Mouse (Mus musculus): ENCODE measurements around the gene Ebf1. TPM values are rescaled to one million over a fixed set of nuclear protein-coding genes. Genes with fewer than 3 reads are reported as not detected.

Gene Ebf1
- polyA plus RNA-seq, 1 experiment from 2014 or later, result 52.9 TPM

DNA sequence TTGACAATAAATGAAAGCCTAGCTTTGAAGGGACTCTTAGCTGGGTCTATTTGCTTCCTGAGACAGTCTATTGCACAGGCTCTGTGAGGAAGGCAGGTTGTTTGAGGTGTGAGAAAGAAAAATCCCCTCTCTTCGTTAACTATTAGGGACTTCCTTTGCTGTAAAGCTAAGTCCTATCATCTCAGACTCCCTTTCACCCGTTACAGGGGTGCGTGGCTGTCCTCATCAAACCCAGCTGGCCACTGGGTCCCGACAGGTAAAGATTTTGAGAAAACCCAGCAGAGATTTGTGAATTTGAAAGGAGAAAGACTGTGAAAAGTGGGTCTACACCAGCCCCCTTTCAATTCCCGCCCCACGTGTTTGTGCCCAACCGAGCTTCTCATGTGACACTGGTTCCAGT lies 127.3 kb downstream of the Ebf1 start:
- no peaks in the 10 kb centered on the region for H3K9me3 ChIP-seq (replicated peaks; ENCODE audit: control insufficient read depth, low read length, poor library complexity, severe bottlenecking)
- no peaks in the 10 kb centered on the region for H3K27me3 ChIP-seq (ENCODE audit: control insufficient read depth, insufficient read depth, low read depth, low read length)
- no peak overlapping the region for H3K4me2 ChIP-seq (ENCODE audit: low read length)
- H3K36me3 ChIP-seq (ENCODE audit: control insufficient read depth, insufficient read depth, low read length), result no peaks in the 10 kb centered on the region
- no peak overlapping the region for H3K9ac ChIP-seq (ENCODE audit: low read depth, low read length)
- WGBS, result 69% methylated on average over 7 of the region's 7 CpGs
- H3K4me3 ChIP-seq (ENCODE audit: low read depth, low read length), result no peak overlapping the region
- H3K4me1 ChIP-seq (ENCODE audit: control insufficient read depth, insufficient read depth, low read length), result peaks cover 15% of the 10 kb centered on the region
- ATAC-seq, result no peak
- no peak overlapping the region for H3K27ac ChIP-seq (ENCODE audit: low read length)

DNA sequence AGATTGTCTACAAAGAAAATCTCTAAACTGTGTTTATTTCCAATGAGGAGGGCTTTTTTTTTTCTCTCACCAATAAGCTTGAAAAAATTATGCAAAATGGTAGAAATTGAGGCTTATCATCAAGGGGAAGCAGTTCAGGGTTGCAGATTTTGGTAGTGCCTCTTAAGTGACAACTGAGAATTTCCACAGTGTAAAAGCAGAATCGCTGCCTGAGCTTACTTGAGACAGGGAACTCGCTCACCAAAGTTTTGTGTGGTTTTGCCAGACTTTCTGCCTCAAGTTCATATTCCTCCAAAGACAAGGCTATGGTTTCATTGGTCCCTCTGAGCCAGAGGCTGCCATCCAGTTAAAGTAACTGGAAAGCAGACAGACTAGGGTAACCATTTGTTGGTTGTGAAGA lies 128.8 kb downstream of the Ebf1 start:
- Histone ChIP-seq H3K9ac (ENCODE audit: low read depth, low read length) (no peak overlapping the region), H3K27me3 (ENCODE audit: control insufficient read depth, insufficient read depth, low read depth, low read length) (no peaks in the 10 kb centered on the region), H3K4me3 (ENCODE audit: low read depth, low read length) (no peak overlapping the region), H3K9me3 (replicated peaks; ENCODE audit: control insufficient read depth, low read length, poor library complexity, severe bottlenecking) (no peaks in the 10 kb centered on the region), H3K36me3 (ENCODE audit: control insufficient read depth, insufficient read depth, low read length) (no peaks in the 10 kb centered on the region), H3K4me2 (ENCODE audit: low read length) (no peak overlapping the region), H3K4me1 (ENCODE audit: control insufficient read depth, insufficient read depth, low read length) (peaks cover 7% of the 10 kb centered on the region; the same call in 1 of the 2 replicates), H3K27ac (ENCODE audit: low read length) (no peak overlapping the region)
- ATAC-seq, result no peak
- 92% methylated on average over 2 of the region's 2 CpGs for WGBS

DNA sequence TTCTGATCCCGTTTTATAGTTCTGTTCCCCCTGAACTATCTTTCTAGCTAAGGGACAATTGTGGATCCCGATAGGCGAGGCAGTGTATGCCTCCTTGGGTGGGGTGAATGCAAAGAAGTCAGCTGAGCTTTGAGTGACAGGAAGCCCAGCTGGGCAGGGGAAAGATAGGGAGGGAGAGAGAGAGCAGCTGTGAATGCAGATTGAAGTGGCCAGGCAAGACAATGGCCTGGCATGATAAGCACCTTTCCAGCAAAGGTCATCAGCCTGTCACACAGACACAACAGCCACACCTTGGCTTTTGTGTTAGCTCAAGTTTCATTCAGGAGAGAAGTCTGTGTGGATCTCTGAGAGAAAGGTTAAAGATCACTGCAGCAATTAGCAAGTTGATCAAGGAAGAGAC lies 129.6 kb downstream of the Ebf1 start:
- H3K36me3 ChIP-seq (ENCODE audit: control insufficient read depth, insufficient read depth, low read length), result no peaks in the 10 kb centered on the region
- no peak overlapping the region for H3K27ac ChIP-seq (ENCODE audit: low read length)
- no peak overlapping the region for H3K9ac ChIP-seq (ENCODE audit: low read depth, low read length)
- no peaks in the 10 kb centered on the region for H3K27me3 ChIP-seq (ENCODE audit: control insufficient read depth, insufficient read depth, low read depth, low read length)
- ATAC-seq, result no peak
- H3K4me2 ChIP-seq (ENCODE audit: low read length), result no peak overlapping the region
- H3K4me3 ChIP-seq (ENCODE audit: low read depth, low read length), result no peak overlapping the region
- WGBS, result 12% methylated on average over 3 of the region's 3 CpGs
- H3K9me3 ChIP-seq (replicated peaks; ENCODE audit: control insufficient read depth, low read length, poor library complexity, severe bottlenecking), result no peaks in the 10 kb centered on the region
- 0 out of 2 replicates have a peak, but pooled peaks cover 3% of the 10 kb centered on the region for H3K4me1 ChIP-seq (ENCODE audit: control insufficient read depth, insufficient read depth, low read length)

DNA sequence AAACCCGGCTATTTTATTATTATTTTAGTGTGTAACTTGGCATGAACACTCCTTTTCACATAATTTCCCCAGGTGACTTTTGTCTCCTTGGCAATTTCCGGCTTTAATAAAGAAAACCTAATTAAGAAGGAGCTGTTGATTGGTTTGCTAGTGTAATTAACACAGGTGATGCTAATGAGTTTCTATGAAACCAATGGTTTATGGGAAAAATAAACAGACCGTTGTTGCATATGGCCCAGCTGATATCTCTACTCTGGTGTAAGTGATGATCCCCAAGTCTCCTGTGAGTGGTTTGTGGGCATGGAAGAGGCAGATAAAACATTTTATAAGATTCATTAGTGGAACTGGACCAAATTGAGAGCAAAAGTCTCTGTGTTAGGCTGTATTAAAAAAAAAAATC lies 132.2 kb downstream of the Ebf1 start:
- no peak overlapping the region for H3K9ac ChIP-seq (ENCODE audit: low read depth, low read length)
- H3K4me2 ChIP-seq (ENCODE audit: low read length), result no peak overlapping the region
- 0 out of 2 replicates have a peak, but pooled peaks cover 3% of the 10 kb centered on the region for H3K4me1 ChIP-seq (ENCODE audit: control insufficient read depth, insufficient read depth, low read length)
- H3K9me3 ChIP-seq (replicated peaks; ENCODE audit: control insufficient read depth, low read length, poor library complexity, severe bottlenecking), result no peaks in the 10 kb centered on the region
- H3K4me3 ChIP-seq (ENCODE audit: low read depth, low read length), result no peak overlapping the region
- H3K27me3 ChIP-seq (ENCODE audit: control insufficient read depth, insufficient read depth, low read depth, low read length), result no peaks in the 10 kb centered on the region
- no peak overlapping the region for H3K27ac ChIP-seq (ENCODE audit: low read length)
- ATAC-seq, result no peak
- no peaks in the 10 kb centered on the region for H3K36me3 ChIP-seq (ENCODE audit: control insufficient read depth, insufficient read depth, low read length)
- WGBS, result 75% methylated on average over 3 of the region's 3 CpGs

DNA sequence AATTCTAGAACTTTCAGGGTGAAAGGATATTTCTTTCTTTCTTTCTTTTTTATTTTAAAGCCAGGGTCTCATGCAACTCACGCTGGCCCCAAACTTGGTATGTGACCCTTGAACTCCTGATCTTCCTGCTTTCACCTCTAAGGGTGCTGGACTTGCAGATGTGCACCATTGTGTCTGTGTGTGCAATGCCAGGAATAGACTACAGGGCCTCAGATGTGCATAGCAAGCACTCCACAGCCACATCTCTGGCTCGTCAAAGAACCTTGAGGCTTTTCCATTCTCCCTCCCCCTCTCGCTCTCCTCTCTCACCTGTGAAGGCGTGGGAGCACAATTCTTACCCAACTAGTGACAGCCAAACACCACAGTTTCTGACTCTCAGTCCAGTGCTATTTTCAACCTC lies 137.2 kb downstream of the Ebf1 start:
- no peaks in the 10 kb centered on the region for H3K9me3 ChIP-seq (replicated peaks; ENCODE audit: control insufficient read depth, low read length, poor library complexity, severe bottlenecking)
- no peaks in the 10 kb centered on the region for H3K27me3 ChIP-seq (ENCODE audit: control insufficient read depth, insufficient read depth, low read depth, low read length)
- WGBS, result 82% methylated on average over 4 of the region's 4 CpGs
- no peaks in the 10 kb centered on the region for H3K36me3 ChIP-seq (ENCODE audit: control insufficient read depth, insufficient read depth, low read length)
- H3K27ac ChIP-seq (ENCODE audit: low read length), result no peak overlapping the region
- no peaks in the 10 kb centered on the region for H3K4me1 ChIP-seq (ENCODE audit: control insufficient read depth, insufficient read depth, low read length)
- no peak overlapping the region for H3K4me3 ChIP-seq (ENCODE audit: low read depth, low read length)
- no peak overlapping the region for H3K9ac ChIP-seq (ENCODE audit: low read depth, low read length)
- no peak overlapping the region for H3K4me2 ChIP-seq (ENCODE audit: low read length)
- no peak for ATAC-seq

DNA sequence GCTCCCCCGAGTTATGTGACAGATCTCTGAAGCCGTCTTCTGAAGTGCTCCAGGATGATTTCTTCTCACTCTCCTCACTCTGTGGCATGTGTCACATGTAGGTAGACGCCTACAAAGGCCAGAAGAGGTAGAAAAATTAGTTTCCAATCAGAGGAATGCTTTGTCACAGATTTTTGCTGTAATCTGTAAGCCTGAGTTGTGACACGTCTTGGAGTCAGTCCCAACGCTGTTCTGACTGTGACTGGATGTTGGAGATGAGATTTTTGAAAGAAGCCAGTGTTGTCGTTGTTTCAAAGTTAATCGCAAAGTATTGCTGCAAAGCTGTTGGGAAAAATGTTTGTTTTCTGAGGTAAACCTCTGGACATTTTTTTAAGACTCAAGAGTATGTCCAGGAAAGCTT lies 139.2 kb downstream of the Ebf1 start:
- Histone ChIP-seq H3K4me3 (ENCODE audit: low read depth, low read length) (no peak overlapping the region), H3K36me3 (ENCODE audit: control insufficient read depth, insufficient read depth, low read length) (no peaks in the 10 kb centered on the region), H3K27ac (ENCODE audit: low read length) (no peak overlapping the region), H3K9ac (ENCODE audit: low read depth, low read length) (no peak overlapping the region), H3K9me3 (replicated peaks; ENCODE audit: control insufficient read depth, low read length, poor library complexity, severe bottlenecking) (no peaks in the 10 kb centered on the region), H3K4me2 (ENCODE audit: low read length) (no peak overlapping the region), H3K4me1 (ENCODE audit: control insufficient read depth, insufficient read depth, low read length) (peaks cover 5% of the 10 kb centered on the region; the same call in 1 of the 2 replicates), H3K27me3 (ENCODE audit: control insufficient read depth, insufficient read depth, low read depth, low read length) (no peaks in the 10 kb centered on the region)
- no peak for ATAC-seq
- WGBS, result 86% methylated on average over 7 of the region's 7 CpGs

DNA sequence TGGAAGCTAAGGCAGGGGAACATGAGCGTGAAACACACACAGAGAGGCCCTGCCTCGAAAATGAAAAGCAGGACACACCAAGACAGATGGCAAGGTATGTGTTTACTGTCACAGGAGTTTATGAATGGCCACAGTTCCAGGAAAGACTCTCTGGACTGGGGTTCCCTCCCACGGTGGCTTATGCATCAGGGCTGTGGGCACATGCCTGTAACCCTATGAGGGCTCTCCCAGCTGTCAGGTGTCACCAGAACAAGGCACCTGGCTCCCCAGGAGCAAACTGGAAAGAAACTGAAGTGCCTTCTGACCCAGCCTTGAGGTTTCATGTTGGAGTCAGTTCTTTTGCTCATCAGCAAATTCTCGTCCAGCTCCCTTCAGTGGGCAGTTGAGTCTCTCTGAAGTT lies 141.7 kb downstream of the Ebf1 start:
- WGBS, result 79% methylated on average over 4 of the region's 4 CpGs
- H3K9me3 ChIP-seq (replicated peaks; ENCODE audit: control insufficient read depth, low read length, poor library complexity, severe bottlenecking), result no peaks in the 10 kb centered on the region

DNA sequence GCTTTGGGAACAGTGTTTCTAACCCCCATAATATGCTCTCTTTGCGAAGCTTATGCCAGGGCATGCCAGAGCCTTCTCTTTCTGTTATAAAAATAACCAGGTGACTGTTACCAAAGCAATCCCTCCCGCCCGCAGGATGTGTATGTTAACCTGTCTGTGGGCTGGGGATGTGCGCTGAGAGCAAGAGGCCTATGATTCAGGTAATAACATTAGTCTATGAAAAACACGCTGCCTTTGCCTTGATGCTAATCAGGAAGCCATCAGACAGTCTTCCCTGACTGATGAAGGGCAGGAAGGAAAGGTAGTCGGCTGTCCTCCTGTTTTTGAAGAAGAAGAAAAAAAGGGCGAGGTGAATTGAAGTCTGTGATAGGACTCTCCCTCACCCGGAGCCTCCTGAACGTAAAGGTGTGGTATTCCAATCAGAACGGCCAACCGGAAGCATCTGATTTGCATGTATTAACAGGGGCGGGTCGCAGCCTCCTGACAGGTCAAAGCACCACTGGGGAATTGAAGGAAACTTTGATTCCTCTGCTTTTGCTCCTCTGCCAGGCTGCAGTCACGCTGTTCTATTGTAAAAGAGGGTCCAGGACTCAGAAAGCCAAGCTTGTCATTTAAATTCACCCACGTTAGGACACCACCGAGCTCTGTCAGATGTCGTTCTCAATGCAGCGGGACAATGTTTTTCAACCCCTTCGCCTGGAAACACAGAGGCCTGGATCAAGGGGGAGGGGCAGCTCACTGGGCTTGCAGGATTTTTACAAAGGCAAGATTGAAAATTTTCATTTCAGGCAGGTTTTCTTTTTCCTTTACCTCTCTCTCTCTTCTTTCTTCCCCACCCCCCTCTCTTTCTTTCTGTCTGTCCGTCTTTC lies 144.2 kb downstream of the Ebf1 start:
- 7% methylated on average over 20 of the region's 20 CpGs for WGBS
- peak; percentile 40; the same call in 1 of the 2 replicates for ATAC-seq
- Histone ChIP-seq H3K27ac (ENCODE audit: low read length) (no peak overlapping the region; the same call in 1 of the 2 replicates), H3K36me3 (ENCODE audit: control insufficient read depth, insufficient read depth, low read length) (no peaks in the 10 kb centered on the region), H3K4me3 (ENCODE audit: low read depth, low read length) (no peak overlapping the region), H3K4me2 (ENCODE audit: low read length) (peak overlapping the region; percentile 35), H3K4me1 (ENCODE audit: control insufficient read depth, insufficient read depth, low read length) (peaks cover 13% of the 10 kb centered on the region), H3K9me3 (replicated peaks; ENCODE audit: control insufficient read depth, low read length, poor library complexity, severe bottlenecking) (no peaks in the 10 kb centered on the region), H3K27me3 (ENCODE audit: control insufficient read depth, insufficient read depth, low read depth, low read length) (no peaks in the 10 kb centered on the region), H3K9ac (ENCODE audit: low read depth, low read length) (peak overlapping the region; percentile 18)

More for the DNA sequence above, 141.7 kb downstream of the Ebf1 start:
- Histone ChIP-seq H3K4me3 (ENCODE audit: low read depth, low read length) (no peak overlapping the region), H3K27me3 (ENCODE audit: control insufficient read depth, insufficient read depth, low read depth, low read length) (no peaks in the 10 kb centered on the region), H3K27ac (ENCODE audit: low read length) (no peak overlapping the region), H3K9ac (ENCODE audit: low read depth, low read length) (no peak overlapping the region), H3K4me1 (ENCODE audit: control insufficient read depth, insufficient read depth, low read length) (peaks cover 11% of the 10 kb centered on the region), H3K4me2 (ENCODE audit: low read length) (no peak overlapping the region), H3K36me3 (ENCODE audit: control insufficient read depth, insufficient read depth, low read length) (no peaks in the 10 kb centered on the region)
- no peak for ATAC-seq

DNA sequence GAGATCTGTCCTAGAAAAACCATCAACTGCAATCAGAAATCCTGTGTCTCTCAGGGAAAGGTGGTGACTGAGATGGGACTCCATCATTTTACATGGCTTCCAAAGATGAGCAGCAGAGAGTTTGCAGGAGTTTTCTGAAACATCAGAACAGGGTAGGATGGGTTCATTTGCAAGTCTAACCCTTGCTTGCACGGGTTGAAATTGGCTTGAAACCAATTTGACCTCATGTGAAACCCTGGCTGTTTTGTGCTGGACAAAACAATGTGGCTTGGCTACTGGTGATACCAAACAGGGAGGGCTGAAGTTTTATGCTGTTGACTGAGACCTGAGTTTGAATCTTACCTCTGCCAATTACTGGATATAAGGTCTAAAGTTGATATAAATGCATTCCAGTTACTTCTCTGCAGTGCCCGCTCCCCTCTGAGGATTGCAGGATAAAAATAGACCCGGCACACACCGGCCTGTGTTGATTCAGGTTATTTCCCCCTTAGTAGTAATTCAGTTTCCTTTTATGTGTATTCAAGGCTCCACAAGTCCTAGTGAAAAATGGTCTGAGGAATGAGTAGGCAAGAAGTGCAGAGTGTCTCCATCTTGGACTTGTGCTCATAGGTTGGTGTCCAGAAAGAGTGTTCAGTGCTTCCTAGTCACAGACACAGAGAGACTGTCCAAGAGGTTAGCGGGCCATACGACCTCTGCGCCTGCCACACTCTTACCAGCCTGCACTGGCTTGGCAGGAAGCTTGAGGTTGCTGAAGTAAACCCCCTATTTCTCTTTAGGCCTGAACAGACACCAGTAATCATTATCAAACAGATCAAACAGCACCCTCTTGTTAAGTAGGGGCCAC lies 147.1 kb downstream of the Ebf1 start:
- Histone ChIP-seq H3K4me3 (ENCODE audit: low read depth, low read length) (no peak overlapping the region), H3K9me3 (replicated peaks; ENCODE audit: control insufficient read depth, low read length, poor library complexity, severe bottlenecking) (no peaks in the 10 kb centered on the region), H3K4me2 (ENCODE audit: low read length) (no peak overlapping the region), H3K27ac (ENCODE audit: low read length) (no peak overlapping the region), H3K4me1 (ENCODE audit: control insufficient read depth, insufficient read depth, low read length) (peaks cover 19% of the 10 kb centered on the region), H3K27me3 (ENCODE audit: control insufficient read depth, insufficient read depth, low read depth, low read length) (no peaks in the 10 kb centered on the region), H3K36me3 (ENCODE audit: control insufficient read depth, insufficient read depth, low read length) (no peaks in the 10 kb centered on the region), H3K9ac (ENCODE audit: low read depth, low read length) (no peak overlapping the region)
- no peak for ATAC-seq
- 70% methylated on average over 7 of the region's 7 CpGs for WGBS

All from midbrain, embryonic 16.5 days (tissue).